Mouse (Mus musculus) neural tube, embryonic 12.5 days (tissue): ENCODE measurements around the gene 1700017D01Rik. TPM values are rescaled to one million over a fixed set of nuclear protein-coding genes. Genes with fewer than 3 reads are reported as not detected.

Source experiments
- polyA plus RNA-seq: library from polyadenylated mRNA; unstranded; fragments of >200 nt; fragmentation: Nextera tagmentation; extraction: Ambion mirVana; gene quantifications from 2 replicates; pipeline ENCODE4 v1.2.1, GENCODE M21; 2016

Gene 1700017D01Rik
- polyA plus RNA-seq, 1 experiment from 2014 or later, result not detected

Other genes with a start within 250 kb of the 1700017D01Rik start
- 38.7 and 39.1 TPM in 2 replicates for gene Tmem109, start 248.9 kb downstream of the 1700017D01Rik start, polyA plus RNA-seq
- gene Prpf19, start 235.6 kb downstream of the 1700017D01Rik start, polyA plus RNA-seq, result 39.0 and 44.8 TPM in 2 replicates
- 0.10 TPM in 1 of 2 replicates, not detected in the other for gene Zp1, start 210.2 kb downstream of the 1700017D01Rik start, polyA plus RNA-seq
- 0.19 TPM in 1 of 2 replicates, not detected in the other for gene Ptgdr2, start 193.7 kb downstream of the 1700017D01Rik start, polyA plus RNA-seq
- 20.4 and 21.5 TPM in 2 replicates for gene Ccdc86, start 181.6 kb downstream of the 1700017D01Rik start, polyA plus RNA-seq
- not detected in 2 replicates for gene Ms4a10, start 156.2 kb downstream of the 1700017D01Rik start, polyA plus RNA-seq
- gene Ms4a15, start 137.6 kb downstream of the 1700017D01Rik start, polyA plus RNA-seq, result not detected in 2 replicates
- gene Ms4a18, start 112.8 kb downstream of the 1700017D01Rik start, polyA plus RNA-seq, result not detected in 2 replicates
- not detected in 2 replicates for gene Ms4a8a, start 49.8 kb downstream of the 1700017D01Rik start, polyA plus RNA-seq
- gene 1700025F22Rik, start 34.4 kb upstream of the 1700017D01Rik start, polyA plus RNA-seq, result not detected in 2 replicates
- not detected in 2 replicates for gene Ms4a13, start 65.9 kb upstream of the 1700017D01Rik start, polyA plus RNA-seq
- not detected in 2 replicates for gene Ms4a12, start 101.6 kb upstream of the 1700017D01Rik start, polyA plus RNA-seq
- gene Ms4a1, start 135.4 kb upstream of the 1700017D01Rik start, polyA plus RNA-seq, result not detected in 2 replicates
- not detected in 2 replicates for gene Ms4a5, start 153.0 kb upstream of the 1700017D01Rik start, polyA plus RNA-seq
- not detected in 2 replicates for gene Ms4a14, start 183.6 kb upstream of the 1700017D01Rik start, polyA plus RNA-seq
- 1.8 and 2.1 TPM in 2 replicates for gene Ms4a7, start 205.3 kb upstream of the 1700017D01Rik start, polyA plus RNA-seq
- gene Ms4a4a, start 244.6 kb upstream of the 1700017D01Rik start, polyA plus RNA-seq, result 2.6 and 3.1 TPM in 2 replicates